Comparison of ENCODE assay signal across 7 mouse cellular contexts in genomic region chr16:29735371-29736008, GRCm38 (mm10).
DNase-seq lines count a peak whose midpoint lies in the region; ATAC-seq and TF ChIP-seq lines count a peak whose summit lies in the region.

No protein-coding gene starts in this region.

- peak overlapping the region; percentile 84 for H3K27ac ChIP-seq in heart, embryonic 10.5 days
- peak overlapping the region; percentile 77 for H3K27ac ChIP-seq in limb, embryonic 13.5 days
- H3K27ac ChIP-seq in stomach, postnatal 0 days (replicated peaks), result no peak overlapping the region

- H3K9me3 ChIP-seq in heart, embryonic 10.5 days, result no peaks in the 10 kb centered on the region
- H3K9me3 ChIP-seq in limb, embryonic 13.5 days, result no peaks in the 10 kb centered on the region
- H3K9me3 ChIP-seq in stomach, postnatal 0 days (ENCODE audit: control insufficient read depth, low read length), result no peaks in the 10 kb centered on the region

- 5% methylated on average over 12 of the region's 12 CpGs for whole genome bisulfite sequencing in heart, embryonic 10.5 days
- 3% methylated on average over 12 of the region's 12 CpGs for WGBS in limb, embryonic 13.5 days
- 27% methylated on average over 12 of the region's 12 CpGs for WGBS in stomach, postnatal 0 days

- H3K9ac ChIP-seq in limb, embryonic 13.5 days, result no peak overlapping the region
- no peak overlapping the region for H3K9ac ChIP-seq in stomach, postnatal 0 days (ENCODE audit: low read length)

- DNase-seq in thymus, postnatal 4 days, result peak; percentile 39
- no peak for DNase-seq in thymus, postnatal 36 days
- no peak for DNase-seq in heart, embryonic 10.5 days (ENCODE audit: low spot score)
- no peak for DNase-seq in stomach, postnatal 0 days (ENCODE audit: low spot score)
- no peak for DNase-seq in right cerebral cortex, adult 2 months (ENCODE audit: low spot score in 2 of 2)
- no peak for DNase-seq in adrenal gland, postnatal 36 days

- no peak for TF ChIP-seq EP300 in stomach, postnatal 0 days (optimal IDR thresholded peaks at IDR 0.05)

- H3K4me3 ChIP-seq in heart, embryonic 10.5 days, result 0 out of 2 replicates have a peak overlapping the region, but pooled peaks have one; percentile 37
- H3K4me3 ChIP-seq in limb, embryonic 13.5 days, result no peak overlapping the region
- no peak overlapping the region for H3K4me3 ChIP-seq in stomach, postnatal 0 days (ENCODE audit: low read depth, low read length)

- peaks cover 59% of the 10 kb centered on the region for H3K27me3 ChIP-seq in heart, embryonic 10.5 days (ENCODE audit: insufficient read depth, poor library complexity, severe bottlenecking)
- H3K27me3 ChIP-seq in limb, embryonic 13.5 days, result peaks cover 29% of the 10 kb centered on the region
- H3K27me3 ChIP-seq in stomach, postnatal 0 days (ENCODE audit: control insufficient read depth, insufficient read depth, low read length), result no peaks in the 10 kb centered on the region

- ATAC-seq in limb, embryonic 13.5 days (ENCODE audit: low FRiP score, low read depth), result no peak; the same call in 1 of the 2 replicates
- ATAC-seq in stomach, postnatal 0 days (ENCODE audit: low FRiP score, low TSS enrichment), result no peak

- H3K4me2 ChIP-seq in limb, embryonic 13.5 days (replicated peaks), result peak overlapping the region; percentile 53
- H3K4me2 ChIP-seq in stomach, postnatal 0 days (replicated peaks; ENCODE audit: low read depth), result no peak overlapping the region

- H3K36me3 ChIP-seq in heart, embryonic 10.5 days, result no peaks in the 10 kb centered on the region
- no peaks in the 10 kb centered on the region for H3K36me3 ChIP-seq in limb, embryonic 13.5 days
- no peaks in the 10 kb centered on the region for H3K36me3 ChIP-seq in stomach, postnatal 0 days (ENCODE audit: control insufficient read depth, insufficient read depth, low read length)

- peak; percentile 30; the same call in 1 of the 2 replicates for TF ChIP-seq CTCF in stomach, postnatal 0 days (IDR thresholded peaks at IDR 0.05; ENCODE audit: low read depth)

- H3K4me1 ChIP-seq in heart, embryonic 10.5 days, result peaks cover 38% of the 10 kb centered on the region
- H3K4me1 ChIP-seq in limb, embryonic 13.5 days, result peaks cover 40% of the 10 kb centered on the region
- H3K4me1 ChIP-seq in stomach, postnatal 0 days (replicated peaks; ENCODE audit: control insufficient read depth, insufficient read depth), result peaks cover 5% of the 10 kb centered on the region
